Mouse (Mus musculus): ENCODE measurements around the gene Eme2.

DNA sequence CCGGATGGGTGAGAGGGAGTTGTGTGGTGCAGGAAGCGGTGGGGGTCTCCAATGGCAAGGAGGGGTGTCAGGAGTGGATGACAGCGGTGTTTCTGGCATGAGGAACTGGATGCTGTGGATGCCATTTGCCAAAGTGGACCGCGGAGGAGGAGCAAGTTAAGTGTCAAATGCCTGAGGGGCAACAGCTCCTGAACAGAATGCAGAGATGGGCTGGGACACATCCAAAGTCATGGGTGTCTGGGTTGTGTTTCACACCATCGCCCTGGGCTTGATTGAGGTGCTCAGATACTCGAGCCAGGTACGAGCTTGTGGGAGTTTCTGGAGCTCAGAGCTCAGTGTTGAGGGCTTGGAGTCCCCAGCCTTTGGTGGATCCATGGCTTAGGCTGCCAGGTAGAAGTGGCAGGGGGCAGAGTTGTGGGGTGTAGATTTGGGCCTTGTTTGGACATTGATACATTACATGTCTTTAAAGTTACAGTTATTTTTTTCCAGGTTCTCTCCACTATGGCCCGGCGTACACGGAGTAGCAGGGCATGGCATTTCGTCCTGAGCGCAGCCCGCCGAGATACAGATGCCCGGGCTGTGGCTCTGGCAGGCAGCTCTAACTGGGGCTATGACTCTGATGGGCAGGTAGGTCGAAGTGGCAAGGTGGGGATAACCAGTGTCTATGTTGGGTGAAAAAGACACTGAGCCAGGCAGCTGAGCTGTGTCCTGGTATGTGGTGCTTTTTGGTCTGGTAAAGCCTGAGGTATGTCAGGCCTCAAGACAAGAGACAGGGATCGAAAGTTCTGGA, 7.4 kb downstream of the Eme2 start:
- TF ChIP-seq POLR2A (IDR thresholded peaks at IDR 0.05; ENCODE audit: insufficient read depth, low read depth, low read length) (no peak), CTCF (IDR thresholded peaks at IDR 0.05; ENCODE audit: insufficient read depth, low read depth, low read length) (no peak)

Measured in olfactory bulb, adult 2 months (tissue).